Mouse (Mus musculus): ENCODE results near the gene Zdhhc21. TPM values are rescaled to one million over a fixed set of nuclear protein-coding genes. Genes with fewer than 3 reads are reported as not detected.

Zdhhc21 gene
- polyA plus RNA-seq, 1 experiment from 2014 or later: 15.9 TPM

DNA sequence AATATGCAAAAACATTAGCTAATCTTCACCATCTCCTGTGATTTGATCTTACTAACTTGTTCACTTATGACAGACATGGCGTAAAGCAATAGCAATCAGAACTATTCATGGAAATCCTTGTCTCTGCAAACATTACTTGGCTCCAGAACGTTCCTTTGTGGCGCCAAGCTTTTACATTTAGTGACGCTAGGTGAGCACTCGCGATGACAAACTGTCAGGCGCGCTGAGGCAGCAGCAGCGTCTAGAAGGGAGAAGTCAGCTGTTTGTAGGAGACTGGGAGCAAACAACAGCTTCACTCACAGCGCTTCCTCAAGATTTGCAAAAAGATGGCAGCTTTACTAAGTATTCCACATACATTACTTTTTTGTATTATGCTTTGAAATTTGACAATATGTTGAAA is 51.9 kb downstream of the Zdhhc21 start:
- Histone ChIP-seq H3K27ac (ENCODE audit: low read length) (no peak overlapping the region), H3K4me2 (ENCODE audit: low read depth, low read length) (no peak overlapping the region), H3K4me3 (ENCODE audit: low read length) (no peak overlapping the region), H3K9ac (ENCODE audit: low read depth, low read length) (no peak overlapping the region), H3K36me3 (ENCODE audit: control insufficient read depth, insufficient read depth, low read length) (no peaks in the 10 kb centered on the region), H3K4me1 (ENCODE audit: control insufficient read depth, insufficient read depth, low read length) (no peaks in the 10 kb centered on the region), H3K27me3 (replicated peaks; ENCODE audit: control insufficient read depth, insufficient read depth, low read length) (no peaks in the 10 kb centered on the region), H3K9me3 (ENCODE audit: control insufficient read depth, low read length) (no peaks in the 10 kb centered on the region)
- WGBS: 80% methylated on average over 10 of the region's 10 CpGs
- ATAC-seq: no peak

DNA sequence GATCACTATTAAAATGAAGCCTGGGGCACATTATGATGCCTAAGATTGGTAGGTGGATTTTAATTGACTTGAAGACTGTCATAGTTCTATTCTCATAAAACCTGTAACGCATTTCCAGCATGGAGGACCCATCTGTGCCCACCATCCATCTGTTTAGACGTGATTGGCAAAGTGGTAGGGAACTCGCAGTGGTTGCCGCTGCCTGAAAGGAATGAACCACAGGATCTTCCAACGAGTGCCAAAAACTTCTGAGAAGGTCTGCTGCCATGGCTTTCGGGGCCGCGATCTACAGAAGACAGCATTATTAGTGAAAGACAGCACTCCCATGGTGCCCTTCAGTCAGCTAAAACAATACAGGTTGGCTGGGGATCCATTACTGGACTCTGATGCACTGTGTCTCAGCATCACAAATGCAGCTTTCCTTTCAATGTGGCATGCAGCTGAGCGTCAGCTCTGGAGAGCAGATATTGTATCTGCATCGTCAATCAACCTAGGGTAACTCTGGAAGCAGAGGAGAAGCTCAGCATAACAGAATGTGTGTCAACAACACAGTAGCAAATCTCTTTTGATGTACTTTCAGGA is 53.5 kb downstream of the Zdhhc21 start:
- H3K27me3 ChIP-seq (replicated peaks; ENCODE audit: control insufficient read depth, insufficient read depth, low read length): no peaks in the 10 kb centered on the region
- H3K4me1 ChIP-seq (ENCODE audit: control insufficient read depth, insufficient read depth, low read length): no peaks in the 10 kb centered on the region
- no peak for ATAC-seq
- no peak overlapping the region for H3K4me3 ChIP-seq (ENCODE audit: low read length)
- H3K27ac ChIP-seq (ENCODE audit: low read length): no peak overlapping the region
- no peak overlapping the region for H3K9ac ChIP-seq (ENCODE audit: low read depth, low read length)
- H3K9me3 ChIP-seq (ENCODE audit: control insufficient read depth, low read length): no peaks in the 10 kb centered on the region
- no peak overlapping the region for H3K4me2 ChIP-seq (ENCODE audit: low read depth, low read length)
- 84% methylated on average over 10 of the region's 10 CpGs for WGBS
- H3K36me3 ChIP-seq (ENCODE audit: control insufficient read depth, insufficient read depth, low read length): no peaks in the 10 kb centered on the region

- Histone ChIP-seq H3K27me3 (replicated peaks; ENCODE audit: control insufficient read depth, insufficient read depth, low read length) (no peaks in the 10 kb centered on the region), H3K4me1 (ENCODE audit: control insufficient read depth, insufficient read depth, low read length) (no peaks in the 10 kb centered on the region), H3K9me3 (ENCODE audit: control insufficient read depth, low read length) (no peaks in the 10 kb centered on the region), H3K4me2 (ENCODE audit: low read depth, low read length) (no peak overlapping the region), H3K9ac (ENCODE audit: low read depth, low read length) (no peak overlapping the region), H3K4me3 (ENCODE audit: low read length) (no peak overlapping the region), H3K36me3 (ENCODE audit: control insufficient read depth, insufficient read depth, low read length) (no peaks in the 10 kb centered on the region), H3K27ac (ENCODE audit: low read length) (no peak overlapping the region)
- WGBS: 30% methylated on average over 2 of the region's 2 CpGs
- no peak for ATAC-seq
Observed at GRCm38 (mm10) chr4:82804019-82804418, 55.7 kb downstream of the Zdhhc21 start.

DNA sequence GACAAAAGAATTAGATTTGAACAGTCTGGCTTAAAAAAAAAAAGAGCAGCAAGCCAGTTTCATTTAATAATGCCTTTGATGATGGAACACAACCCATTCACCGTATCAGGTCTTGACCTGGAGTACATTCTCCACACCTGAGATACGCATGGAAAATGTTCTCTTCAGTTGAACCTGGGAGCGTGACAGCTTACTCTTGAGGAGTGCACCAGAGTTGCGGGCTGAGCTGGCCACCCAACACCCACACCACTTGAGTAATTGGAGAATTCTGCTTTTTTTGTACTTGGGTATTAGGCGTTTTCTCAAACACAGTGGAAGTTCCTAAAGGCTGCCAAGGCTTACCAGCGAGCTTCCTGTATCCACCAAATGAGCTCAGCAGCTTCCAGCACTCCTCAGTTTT is 66.2 kb downstream of the Zdhhc21 start:
- Histone ChIP-seq H3K9me3 (ENCODE audit: control insufficient read depth, low read length) (no peaks in the 10 kb centered on the region), H3K4me2 (ENCODE audit: low read depth, low read length) (no peak overlapping the region), H3K9ac (ENCODE audit: low read depth, low read length) (no peak overlapping the region), H3K4me1 (ENCODE audit: control insufficient read depth, insufficient read depth, low read length) (no peaks in the 10 kb centered on the region), H3K27me3 (replicated peaks; ENCODE audit: control insufficient read depth, insufficient read depth, low read length) (no peaks in the 10 kb centered on the region), H3K36me3 (ENCODE audit: control insufficient read depth, insufficient read depth, low read length) (no peaks in the 10 kb centered on the region), H3K4me3 (ENCODE audit: low read length) (no peak overlapping the region), H3K27ac (ENCODE audit: low read length) (no peak overlapping the region)
- 86% methylated on average over 6 of the region's 6 CpGs for WGBS
- no peak for ATAC-seq

DNA sequence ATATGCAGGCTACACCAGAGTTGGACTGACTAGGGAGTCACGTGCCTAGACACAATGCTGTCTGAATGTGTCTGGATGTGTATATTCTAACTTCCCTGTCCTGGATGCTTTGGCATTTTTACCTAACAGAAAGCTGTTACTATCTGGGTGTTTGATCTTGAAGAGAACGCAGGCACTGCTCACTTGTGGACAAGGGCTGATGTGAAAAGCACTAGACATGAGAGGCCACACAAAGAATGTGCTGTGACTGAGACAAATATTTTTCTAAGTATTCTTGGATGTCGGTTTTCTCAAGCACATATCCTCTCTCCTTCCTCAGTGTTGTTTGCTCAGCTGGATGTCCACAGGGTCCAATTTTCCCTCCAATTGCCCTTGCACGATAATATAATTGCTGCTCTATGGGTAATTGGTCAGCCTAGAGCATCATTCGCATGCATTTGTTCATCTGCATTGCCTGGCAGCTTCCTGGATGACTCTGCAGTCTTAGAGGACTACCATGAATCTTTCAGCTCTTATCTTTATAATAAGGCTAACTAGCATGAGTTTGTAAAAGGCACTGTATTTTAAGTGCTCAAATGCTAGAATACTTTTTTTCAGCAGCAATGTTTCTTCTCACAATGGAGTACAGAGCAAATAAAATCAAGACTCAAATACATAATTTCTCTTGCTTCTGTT is 66.7 kb downstream of the Zdhhc21 start:
- H3K9me3 ChIP-seq (ENCODE audit: control insufficient read depth, low read length): no peaks in the 10 kb centered on the region
- no peak overlapping the region for H3K9ac ChIP-seq (ENCODE audit: low read depth, low read length)
- no peaks in the 10 kb centered on the region for H3K27me3 ChIP-seq (replicated peaks; ENCODE audit: control insufficient read depth, insufficient read depth, low read length)
- no peak overlapping the region for H3K4me3 ChIP-seq (ENCODE audit: low read length)
- H3K27ac ChIP-seq (ENCODE audit: low read length): no peak overlapping the region
- ATAC-seq: no peak
- no peaks in the 10 kb centered on the region for H3K4me1 ChIP-seq (ENCODE audit: control insufficient read depth, insufficient read depth, low read length)
- 66% methylated on average over 5 of the region's 5 CpGs for WGBS
- no peak overlapping the region for H3K4me2 ChIP-seq (ENCODE audit: low read depth, low read length)
- no peaks in the 10 kb centered on the region for H3K36me3 ChIP-seq (ENCODE audit: control insufficient read depth, insufficient read depth, low read length)

- Histone ChIP-seq H3K27ac (ENCODE audit: low read length) (no peak overlapping the region), H3K27me3 (replicated peaks; ENCODE audit: control insufficient read depth, insufficient read depth, low read length) (no peaks in the 10 kb centered on the region), H3K4me3 (ENCODE audit: low read length) (no peak overlapping the region), H3K4me1 (ENCODE audit: control insufficient read depth, insufficient read depth, low read length) (no peaks in the 10 kb centered on the region), H3K9me3 (ENCODE audit: control insufficient read depth, low read length) (no peaks in the 10 kb centered on the region), H3K9ac (ENCODE audit: low read depth, low read length) (no peak overlapping the region), H3K4me2 (ENCODE audit: low read depth, low read length) (no peak overlapping the region), H3K36me3 (ENCODE audit: control insufficient read depth, insufficient read depth, low read length) (no peaks in the 10 kb centered on the region)
- ATAC-seq: no peak
- 73% methylated on average over 11 of the region's 11 CpGs for WGBS
Observed at GRCm38 (mm10) chr4:82765513-82766216, 94.1 kb downstream of the Zdhhc21 start.

DNA sequence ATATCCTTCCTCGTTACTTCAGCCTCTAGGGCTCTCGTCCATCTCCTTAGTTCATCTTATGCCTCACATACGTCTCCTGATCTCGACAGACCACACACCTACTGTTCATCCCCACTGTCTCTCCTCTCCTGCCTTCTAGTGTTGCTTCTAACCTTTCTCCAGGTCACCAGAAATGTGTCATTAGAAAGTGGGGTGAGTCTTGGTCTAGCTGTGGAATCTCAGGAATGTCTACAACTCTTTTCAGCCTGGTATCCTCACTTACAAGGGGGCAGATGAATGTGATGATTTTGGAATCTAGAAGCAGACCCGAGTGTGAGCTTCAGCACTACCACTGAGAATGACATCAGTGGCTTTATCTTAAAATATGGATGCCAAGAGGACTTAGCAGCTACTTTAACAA is 96.2 kb downstream of the Zdhhc21 start:
- WGBS: 48% methylated on average over 5 of the region's 5 CpGs
- no peaks in the 10 kb centered on the region for H3K4me1 ChIP-seq (ENCODE audit: control insufficient read depth, insufficient read depth, low read length)
- ATAC-seq: no peak
- H3K9me3 ChIP-seq (ENCODE audit: control insufficient read depth, low read length): no peaks in the 10 kb centered on the region
- H3K9ac ChIP-seq (ENCODE audit: low read depth, low read length): no peak overlapping the region
- H3K4me3 ChIP-seq (ENCODE audit: low read length): no peak overlapping the region
- H3K4me2 ChIP-seq (ENCODE audit: low read depth, low read length): no peak overlapping the region
- H3K36me3 ChIP-seq (ENCODE audit: control insufficient read depth, insufficient read depth, low read length): no peaks in the 10 kb centered on the region
- no peaks in the 10 kb centered on the region for H3K27me3 ChIP-seq (replicated peaks; ENCODE audit: control insufficient read depth, insufficient read depth, low read length)
- H3K27ac ChIP-seq (ENCODE audit: low read length): no peak overlapping the region

GRCm38 (mm10) chr4:82762430-82763119 is 97.2 kb downstream of the Zdhhc21 start:
- no peak overlapping the region for H3K4me3 ChIP-seq (ENCODE audit: low read length)
- no peaks in the 10 kb centered on the region for H3K9me3 ChIP-seq (ENCODE audit: control insufficient read depth, low read length)
- no peak overlapping the region for H3K4me2 ChIP-seq (ENCODE audit: low read depth, low read length)
- no peak overlapping the region for H3K9ac ChIP-seq (ENCODE audit: low read depth, low read length)
- no peaks in the 10 kb centered on the region for H3K27me3 ChIP-seq (replicated peaks; ENCODE audit: control insufficient read depth, insufficient read depth, low read length)
- no peak overlapping the region for H3K27ac ChIP-seq (ENCODE audit: low read length)
- no peak for ATAC-seq
- H3K36me3 ChIP-seq (ENCODE audit: control insufficient read depth, insufficient read depth, low read length): no peaks in the 10 kb centered on the region
- H3K4me1 ChIP-seq (ENCODE audit: control insufficient read depth, insufficient read depth, low read length): no peaks in the 10 kb centered on the region
- WGBS: 7% methylated on average over 10 of the region's 10 CpGs

- no peak overlapping the region for H3K9ac ChIP-seq (ENCODE audit: low read depth, low read length)
- no peak overlapping the region for H3K27ac ChIP-seq (ENCODE audit: low read length)
- no peaks in the 10 kb centered on the region for H3K4me1 ChIP-seq (ENCODE audit: control insufficient read depth, insufficient read depth, low read length)
- ATAC-seq: no peak
- no peaks in the 10 kb centered on the region for H3K27me3 ChIP-seq (replicated peaks; ENCODE audit: control insufficient read depth, insufficient read depth, low read length)
- H3K4me3 ChIP-seq (ENCODE audit: low read length): no peak overlapping the region
- no peaks in the 10 kb centered on the region for H3K36me3 ChIP-seq (ENCODE audit: control insufficient read depth, insufficient read depth, low read length)
- 23% methylated on average over 3 of the region's 3 CpGs for WGBS
- H3K9me3 ChIP-seq (ENCODE audit: control insufficient read depth, low read length): no peaks in the 10 kb centered on the region
- H3K4me2 ChIP-seq (ENCODE audit: low read depth, low read length): no peak overlapping the region
Observed at GRCm38 (mm10) chr4:82756295-82756626, 103.5 kb downstream of the Zdhhc21 start.
